Mouse (Mus musculus): ENCODE results near the gene Dhx9. TPM values are rescaled to one million over a fixed set of nuclear protein-coding genes. Genes with fewer than 3 reads are reported as not detected.
"Not testable (repeated sequence)": the region's sequence is repeated elsewhere in the genome, so short reads cannot be mapped to it uniquely, and the experiment has no call there.

The Dhx9 gene
- polyA plus RNA-seq, 1 experiment: 47.2 TPM

DNA sequence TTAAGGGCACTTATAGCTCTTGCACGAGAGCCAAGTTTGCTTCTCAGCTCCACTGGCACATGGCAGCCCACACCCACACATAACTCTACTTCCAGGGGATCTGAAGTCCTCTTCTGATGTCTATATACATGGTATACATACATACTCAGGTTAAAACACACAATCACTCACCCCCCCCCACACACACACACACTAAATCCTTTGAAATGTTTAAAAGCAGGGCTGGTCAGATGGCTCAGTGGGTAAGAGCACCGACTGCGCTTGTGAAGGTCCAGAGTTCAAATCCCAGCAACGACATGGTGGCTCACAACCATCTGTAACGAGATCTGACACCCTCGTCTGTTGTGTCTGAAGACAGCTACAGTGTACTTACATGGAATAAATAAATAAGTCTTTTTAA lies 75.7 kb downstream of the Dhx9 start:
- Histone ChIP-seq H3K4me3 (ENCODE audit: insufficient read depth, low read length) (no peak overlapping the region), H3K27ac (ENCODE audit: insufficient read depth, low read length) (no peak overlapping the region), H3K4me1 (ENCODE audit: control insufficient read depth, insufficient read depth, low read length) (no peaks in the 10 kb centered on the region)
- TF ChIP-seq POLR2A (IDR thresholded peaks at IDR 0.05; ENCODE audit: extremely low read depth, insufficient read depth, low read length) (no peak), CTCF (IDR thresholded peaks at IDR 0.05; ENCODE audit: extremely low read depth, insufficient read depth, low read length) (no peak)

DNA sequence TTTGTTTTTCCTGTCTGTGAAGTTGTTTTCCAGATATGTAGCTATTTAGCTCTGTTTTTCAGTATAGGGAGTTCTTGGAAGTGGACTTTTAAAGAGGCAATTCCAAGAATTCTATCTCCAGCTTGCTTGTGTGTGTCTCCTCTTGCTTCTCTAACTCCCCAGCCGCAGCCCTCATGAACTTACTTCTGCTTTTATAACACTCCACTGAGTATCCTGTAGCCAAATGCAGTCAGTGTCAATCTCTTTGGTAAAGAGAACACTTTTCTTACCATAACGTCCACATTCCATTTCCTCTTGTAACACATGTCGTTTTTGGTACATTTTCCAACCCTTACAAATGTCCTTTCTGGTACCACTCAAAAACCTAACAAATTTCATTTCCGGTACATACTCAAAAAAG lies 76.5 kb downstream of the Dhx9 start:
- not testable (repeated sequence) for H3K4me1 ChIP-seq (ENCODE audit: control insufficient read depth, insufficient read depth, low read length); H3K27ac ChIP-seq (ENCODE audit: insufficient read depth, low read length); H3K4me3 ChIP-seq (ENCODE audit: insufficient read depth, low read length)

DNA sequence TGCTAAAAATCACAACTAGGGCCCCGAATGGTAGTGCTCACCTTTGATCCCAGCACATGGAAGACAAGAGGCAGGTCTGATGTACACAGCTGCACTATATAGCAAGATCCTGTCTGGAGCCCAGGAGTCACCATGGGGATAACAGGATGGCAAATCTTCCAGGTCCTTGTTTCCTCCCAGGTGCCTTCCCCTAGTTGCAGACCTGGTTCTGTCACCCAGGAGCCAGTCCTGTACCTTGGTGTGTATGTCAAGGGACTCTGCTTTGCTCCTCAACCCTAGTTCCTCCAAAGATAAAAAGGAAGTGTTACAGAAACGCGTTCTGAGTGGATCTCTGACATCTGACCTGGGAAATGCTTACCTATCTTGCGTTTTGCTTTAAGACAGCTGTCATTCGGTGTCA lies 79.2 kb downstream of the Dhx9 start:
- not testable (repeated sequence) for H3K4me1 ChIP-seq (ENCODE audit: control insufficient read depth, insufficient read depth, low read length); H3K27ac ChIP-seq (ENCODE audit: insufficient read depth, low read length); H3K4me3 ChIP-seq (ENCODE audit: insufficient read depth, low read length)

DNA sequence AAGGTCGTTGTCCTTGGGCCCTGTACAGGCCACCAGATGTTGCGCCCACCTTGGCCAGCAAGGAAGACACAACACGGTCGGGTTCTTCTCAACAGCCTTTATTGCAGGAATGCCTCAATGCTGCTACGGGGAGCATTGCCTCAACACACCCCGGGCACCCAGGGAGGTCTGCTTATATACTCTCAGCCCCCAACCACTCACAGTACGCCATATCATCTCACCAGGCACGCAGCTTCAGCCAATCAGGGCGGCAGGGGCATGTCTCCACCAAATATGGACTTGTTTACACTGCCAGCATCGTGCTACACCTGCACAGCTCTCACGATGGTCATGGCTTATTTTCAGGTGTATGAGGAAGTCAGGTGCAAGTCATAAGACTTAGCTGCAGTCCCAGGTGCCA lies 79.8 kb downstream of the Dhx9 start:
- not testable (repeated sequence) for H3K4me3 ChIP-seq (ENCODE audit: insufficient read depth, low read length); H3K27ac ChIP-seq (ENCODE audit: insufficient read depth, low read length); H3K4me1 ChIP-seq (ENCODE audit: control insufficient read depth, insufficient read depth, low read length)

Other genes with a start within 250 kb of the Dhx9 start
- 23.2 TPM in 2 replicates for gene Lamc1, start 154.9 kb downstream of the Dhx9 start, polyA plus RNA-seq (2012; rRNA removed)
- gene Shcbp1l, start 62.5 kb downstream of the Dhx9 start, polyA plus RNA-seq (2012; rRNA removed): 3.5 and 4.2 TPM in 2 replicates
- gene Npl, start 62.4 kb upstream of the Dhx9 start, polyA plus RNA-seq (2012; rRNA removed): 3.3 and 3.5 TPM in 2 replicates
- gene Rgs8, start 165.4 kb upstream of the Dhx9 start, polyA plus RNA-seq (2012; rRNA removed): 43.2 and 47.3 TPM in 2 replicates

Measured in cortical plate, adult 2 months (tissue).